Mouse (Mus musculus): ENCODE measurements around the gene Btbd9.

DNA sequence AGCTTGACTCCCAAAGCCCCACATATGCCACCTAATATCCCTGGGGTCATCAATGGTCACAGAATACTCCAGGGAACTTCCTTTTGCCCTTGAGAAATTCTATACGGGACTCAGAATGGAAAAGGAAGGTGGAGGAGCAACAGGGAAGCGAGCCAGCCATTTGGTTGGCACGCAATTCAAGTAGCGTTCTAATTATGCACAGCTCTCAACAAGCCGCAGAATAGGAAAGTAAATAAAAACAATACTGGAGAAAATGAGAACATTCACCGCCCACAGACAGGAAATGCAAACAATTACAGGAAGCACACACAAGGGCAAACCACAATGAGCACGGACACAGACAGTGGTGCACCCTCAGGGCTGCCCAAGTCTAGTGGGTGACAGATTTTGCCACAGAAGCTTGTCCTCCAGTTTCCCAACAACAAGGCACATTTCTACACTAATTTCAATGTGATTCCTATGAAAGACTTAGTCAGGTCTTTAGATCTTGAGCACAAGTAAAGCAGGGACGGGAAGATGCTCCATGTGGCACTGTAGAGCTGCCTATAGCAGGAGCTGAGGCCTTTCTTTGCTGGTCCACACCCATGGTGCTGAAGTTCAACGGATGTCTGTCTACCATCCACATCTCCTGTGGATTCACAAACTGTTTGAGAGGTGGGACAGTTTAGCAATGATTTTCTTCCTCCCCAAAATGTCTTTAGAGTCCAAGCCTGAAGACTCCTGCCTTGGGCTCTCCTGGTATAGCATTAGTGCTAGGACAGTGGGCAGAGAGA is 232.4 kb downstream of the Btbd9 start:
- TF ChIP-seq CTCF (IDR thresholded peaks at IDR 0.05; ENCODE audit: low read depth, low read length) (no peak), POLR2A (IDR thresholded peaks at IDR 0.05; ENCODE audit: extremely low read depth, insufficient read depth, low read length) (no peak)
